Mouse (Mus musculus) limb, embryonic 12.5 days (tissue): ENCODE results near the gene Gcsam. TPM values are rescaled to one million over a fixed set of nuclear protein-coding genes. Genes with fewer than 3 reads are reported as not detected.

Experiments used
- ATAC-seq: fragments of 200-750 bp; cut with Nextera tagmentation; 2 replicates; pipeline ENCODE4 v1.8.0; 2017; ENCODE audit warnings: low read depth, moderate TSS enrichment; ENCODE audit not compliant: insufficient number of reproducible peaks, insufficient read depth, low FRiP score, low TSS enrichment
- H3K27ac ChIP-seq: fragments of 300-500 bp; sonication (generic); 2 replicates; pipeline ENCODE4 v1.5.1; 2016; ENCODE audit warnings: mild to moderate bottlenecking, moderate library complexity
- H3K27me3 ChIP-seq: fragments of 300-500 bp; sonication (generic); 2 replicates; pipeline ENCODE4 v1.6.1; 2016; ENCODE audit warnings: mild to moderate bottlenecking, moderate library complexity
- H3K36me3 ChIP-seq: fragments of 300-500 bp; sonication (generic); 2 replicates; pipeline ENCODE4 v1.6.1; 2016; ENCODE audit warnings: mild to moderate bottlenecking, moderate library complexity
- H3K4me1 ChIP-seq: fragments of 300-500 bp; sonication (generic); replicated peaks from 2 replicates; pipeline ENCODE4 v1.6.1; 2016
- H3K4me2 ChIP-seq: fragments of 300-500 bp; sonication (generic); 2 replicates; pipeline ENCODE4 v1.6.1; 2016; ENCODE audit warnings: mild to moderate bottlenecking, moderate library complexity
- H3K4me3 ChIP-seq: fragments of 300-500 bp; sonication (generic); replicated peaks from 2 replicates; pipeline ENCODE4 v1.5.1; 2016; ENCODE audit warnings: mild to moderate bottlenecking
- H3K9ac ChIP-seq: fragments of 300-500 bp; sonication (generic); replicated peaks from 2 replicates; pipeline ENCODE4 v1.6.1; 2016; ENCODE audit warnings: mild to moderate bottlenecking, moderate library complexity
- H3K9me3 ChIP-seq: fragments of 300-500 bp; sonication (generic); 2 replicates; pipeline ENCODE4 v1.6.1; 2016; ENCODE audit warnings: mild to moderate bottlenecking, moderate library complexity
- WGBS: fragments of 180-500 bp; shearing (Covaris S2); methylation state at CpG from one replicate; pipeline ENCODE4 v1.1.7; 2016; 5-methylcytosine and 5-hydroxymethylcytosine counted together
- polyA plus RNA-seq: library from polyadenylated mRNA; unstranded; fragments of >200 nt; fragmentation: Nextera tagmentation; extraction: Ambion mirVana; gene quantifications from 2 replicates; pipeline ENCODE4 v1.2.1, GENCODE M21; 2016

Gene Gcsam
- polyA plus RNA-seq, 1 experiment from 2014 or later = 0.15 TPM

GRCm38 (mm10) chr16:45623230-45623629, 13.1 kb downstream of the Gcsam start:
- Histone ChIP-seq H3K9ac (no peak overlapping the region), H3K9me3 (no peaks in the 10 kb centered on the region), H3K27ac (no peak overlapping the region), H3K4me2 (no peak overlapping the region), H3K4me3 (no peak overlapping the region), H3K4me1 (no peaks in the 10 kb centered on the region), H3K27me3 (no peaks in the 10 kb centered on the region), H3K36me3 (no peaks in the 10 kb centered on the region)
- no peak for ATAC-seq
- 95% methylated on average over 4 of the region's 4 CpGs for WGBS

DNA sequence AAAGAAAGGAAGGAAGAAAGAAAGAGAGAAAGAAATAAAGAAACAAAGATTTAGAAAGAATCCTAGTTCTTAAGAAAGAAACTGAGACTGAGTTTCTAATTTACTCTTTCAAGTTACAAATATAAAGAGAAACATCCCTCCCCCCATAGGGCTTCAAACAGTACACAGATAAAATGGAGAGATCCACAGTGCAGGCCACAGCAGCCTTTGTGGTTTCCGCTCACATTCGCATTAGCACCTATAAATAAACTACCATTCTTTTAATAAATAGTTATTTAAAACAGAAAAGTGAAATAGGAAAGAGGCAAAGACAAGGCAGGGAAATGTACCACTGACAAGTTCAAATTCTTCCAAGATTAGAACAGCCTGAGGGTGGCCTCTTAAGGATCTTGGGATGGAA, 14.6 kb downstream of the Gcsam start:
- H3K9ac ChIP-seq = no peak overlapping the region
- no peaks in the 10 kb centered on the region for H3K9me3 ChIP-seq
- H3K4me3 ChIP-seq = no peak overlapping the region
- no peaks in the 10 kb centered on the region for H3K4me1 ChIP-seq
- no peak overlapping the region for H3K27ac ChIP-seq
- 81% methylated on average over 2 of the region's 2 CpGs for WGBS
- H3K27me3 ChIP-seq = no peaks in the 10 kb centered on the region
- no peak for ATAC-seq
- H3K36me3 ChIP-seq = no peaks in the 10 kb centered on the region
- no peak overlapping the region for H3K4me2 ChIP-seq

DNA sequence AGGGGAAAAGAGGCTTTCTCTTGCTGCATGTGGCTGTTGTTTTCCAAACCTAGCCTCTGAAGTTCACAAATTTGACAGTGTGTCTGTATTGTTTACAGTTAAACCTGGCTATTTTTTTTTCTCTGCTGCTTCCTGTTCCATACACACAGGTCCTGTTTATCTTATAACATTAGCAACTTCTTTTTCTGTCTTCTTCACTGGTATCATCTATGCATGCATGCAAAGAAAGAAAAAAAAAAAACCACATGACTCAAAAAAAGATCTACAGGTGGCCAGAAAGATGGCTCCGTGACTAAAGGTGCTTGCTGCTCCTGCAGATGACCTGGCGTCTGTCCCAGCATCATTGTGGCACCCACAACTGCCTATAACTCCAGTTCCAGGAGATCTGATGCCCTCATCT, 15.2 kb downstream of the Gcsam start:
- no peaks in the 10 kb centered on the region for H3K9me3 ChIP-seq
- H3K27ac ChIP-seq = no peak overlapping the region
- H3K9ac ChIP-seq = no peak overlapping the region
- no peak for ATAC-seq
- WGBS = 94% methylated on average over 2 of the region's 2 CpGs
- no peak overlapping the region for H3K4me3 ChIP-seq
- no peak overlapping the region for H3K4me2 ChIP-seq
- H3K4me1 ChIP-seq = no peaks in the 10 kb centered on the region
- no peaks in the 10 kb centered on the region for H3K27me3 ChIP-seq
- H3K36me3 ChIP-seq = no peaks in the 10 kb centered on the region

- ATAC-seq = no peak
- Histone ChIP-seq H3K9me3 (no peaks in the 10 kb centered on the region), H3K36me3 (no peaks in the 10 kb centered on the region), H3K4me3 (no peak overlapping the region), H3K4me1 (no peaks in the 10 kb centered on the region), H3K27me3 (no peaks in the 10 kb centered on the region), H3K27ac (no peak overlapping the region), H3K9ac (no peak overlapping the region), H3K4me2 (no peak overlapping the region)
- 75% methylated on average over 8 of the region's 8 CpGs for WGBS
Observed at GRCm38 (mm10) chr16:45629497-45630105, 19.4 kb downstream of the Gcsam start.

- no peak overlapping the region for H3K4me2 ChIP-seq
- H3K4me1 ChIP-seq = no peaks in the 10 kb centered on the region
- no peaks in the 10 kb centered on the region for H3K36me3 ChIP-seq
- no peak overlapping the region for H3K9ac ChIP-seq
- no peaks in the 10 kb centered on the region for H3K27me3 ChIP-seq
- 43% methylated on average over 5 of the region's 5 CpGs for WGBS
- no peak overlapping the region for H3K4me3 ChIP-seq
- 0 out of 2 replicates have a peak, but pooled peaks have one; percentile 52 for ATAC-seq
- no peak overlapping the region for H3K27ac ChIP-seq
- H3K9me3 ChIP-seq = no peaks in the 10 kb centered on the region
Observed at GRCm38 (mm10) chr16:45630347-45630960, 20.3 kb downstream of the Gcsam start.

- Histone ChIP-seq H3K4me3 (no peak overlapping the region), H3K4me1 (no peaks in the 10 kb centered on the region), H3K27me3 (no peaks in the 10 kb centered on the region), H3K9ac (no peak overlapping the region), H3K36me3 (no peaks in the 10 kb centered on the region), H3K4me2 (no peak overlapping the region), H3K9me3 (no peaks in the 10 kb centered on the region), H3K27ac (no peak overlapping the region)
- no peak for ATAC-seq
- WGBS = 77% methylated on average over 4 of the region's 4 CpGs
Observed at GRCm38 (mm10) chr16:45632420-45632819, 22.2 kb downstream of the Gcsam start.

DNA sequence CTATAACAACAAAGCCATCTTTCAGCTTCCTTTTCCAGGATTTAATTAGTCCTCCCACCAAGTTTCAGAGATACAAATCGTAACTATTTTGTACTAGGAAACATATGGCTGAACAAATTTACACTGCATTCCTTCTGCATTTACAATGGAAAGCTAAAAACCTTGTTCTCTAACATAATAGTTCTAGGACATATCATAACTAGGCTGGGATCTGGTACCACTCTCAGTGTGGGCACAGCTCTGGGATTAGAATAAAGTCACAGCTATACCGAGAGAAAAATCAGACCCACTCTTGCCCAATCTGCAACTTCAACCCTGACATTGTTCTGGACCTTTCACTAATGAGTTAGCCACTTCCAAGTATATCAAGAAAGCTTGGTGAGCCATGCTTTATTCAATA, 25.6 kb downstream of the Gcsam start:
- no peak overlapping the region for H3K4me3 ChIP-seq
- H3K9ac ChIP-seq = no peak overlapping the region
- H3K27me3 ChIP-seq = no peaks in the 10 kb centered on the region
- H3K4me1 ChIP-seq = no peaks in the 10 kb centered on the region
- 80% methylated on average over 2 of the region's 2 CpGs for WGBS
- no peak for ATAC-seq
- no peaks in the 10 kb centered on the region for H3K9me3 ChIP-seq
- H3K27ac ChIP-seq = no peak overlapping the region
- H3K36me3 ChIP-seq = no peaks in the 10 kb centered on the region
- no peak overlapping the region for H3K4me2 ChIP-seq

- Histone ChIP-seq H3K9me3 (no peaks in the 10 kb centered on the region), H3K4me3 (no peak overlapping the region), H3K36me3 (no peaks in the 10 kb centered on the region), H3K4me2 (no peak overlapping the region), H3K9ac (no peak overlapping the region), H3K27me3 (no peaks in the 10 kb centered on the region), H3K4me1 (0 out of 2 replicates have a peak, but pooled peaks cover 4% of the 10 kb centered on the region), H3K27ac (no peak overlapping the region)
- WGBS = 80% methylated on average over 10 of the region's 10 CpGs
- ATAC-seq = no peak
Observed at GRCm38 (mm10) chr16:45640070-45640762, 30.0 kb downstream of the Gcsam start.

DNA sequence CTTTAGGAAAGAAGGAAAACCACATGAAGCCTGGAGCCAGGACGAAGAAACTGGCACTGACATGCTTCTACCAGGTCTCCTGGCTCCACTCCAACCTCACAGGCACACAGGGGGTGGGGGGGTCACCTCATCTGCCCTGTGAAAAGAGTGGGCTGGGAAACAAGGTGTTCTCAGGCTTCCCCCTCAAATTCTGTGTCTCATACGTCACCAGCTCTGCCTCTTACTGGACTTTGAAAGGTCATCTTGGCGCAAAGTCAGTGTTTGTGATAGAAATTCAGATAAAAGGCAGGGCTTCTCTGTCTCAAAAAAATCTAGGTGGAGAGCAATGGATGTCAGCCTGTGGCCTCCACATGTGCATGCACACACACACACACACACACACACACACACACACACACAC, 31.1 kb downstream of the Gcsam start:
- no peak overlapping the region for H3K27ac ChIP-seq
- H3K4me1 ChIP-seq = 0 out of 2 replicates have a peak, but pooled peaks cover 4% of the 10 kb centered on the region
- H3K4me2 ChIP-seq = no peak overlapping the region
- H3K36me3 ChIP-seq = no peaks in the 10 kb centered on the region
- H3K4me3 ChIP-seq = no peak overlapping the region
- no peaks in the 10 kb centered on the region for H3K9me3 ChIP-seq
- WGBS = 73% methylated on average over 3 of the region's 3 CpGs
- no peaks in the 10 kb centered on the region for H3K27me3 ChIP-seq
- ATAC-seq = 0 out of 2 replicates have a peak, but pooled peaks have one; percentile 31
- H3K9ac ChIP-seq = no peak overlapping the region

DNA sequence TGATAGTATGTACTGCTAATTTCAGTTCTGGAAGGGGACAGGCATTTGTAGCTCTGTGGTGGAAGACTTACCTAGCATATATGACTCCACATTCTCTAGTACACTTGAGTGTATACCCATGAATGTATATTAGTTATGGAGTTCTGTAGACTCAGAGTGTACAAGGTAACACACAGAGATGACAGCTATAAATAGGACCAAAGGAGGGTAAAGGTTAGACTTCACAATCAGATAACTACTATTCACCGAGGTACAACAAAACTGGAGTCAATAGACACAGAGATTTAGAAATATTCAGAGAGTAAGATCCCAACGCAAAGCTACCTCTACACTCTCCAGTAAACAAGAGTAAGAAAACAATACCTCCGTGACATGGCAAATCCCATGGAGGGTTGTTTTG, 33.8 kb downstream of the Gcsam start:
- Histone ChIP-seq H3K9ac (no peak overlapping the region), H3K4me3 (no peak overlapping the region), H3K27ac (no peak overlapping the region), H3K36me3 (no peaks in the 10 kb centered on the region), H3K4me1 (0 out of 2 replicates have a peak, but pooled peaks cover 4% of the 10 kb centered on the region), H3K4me2 (no peak overlapping the region), H3K27me3 (no peaks in the 10 kb centered on the region), H3K9me3 (no peaks in the 10 kb centered on the region)
- WGBS = 90% methylated on average over 3 of the region's 3 CpGs
- ATAC-seq = no peak

- ATAC-seq = no peak
- 67% methylated on average over 6 of the region's 6 CpGs for WGBS
- Histone ChIP-seq H3K9ac (no peak overlapping the region), H3K4me3 (no peak overlapping the region), H3K27me3 (no peaks in the 10 kb centered on the region), H3K36me3 (no peaks in the 10 kb centered on the region), H3K4me1 (0 out of 2 replicates have a peak, but pooled peaks cover 4% of the 10 kb centered on the region), H3K27ac (no peak overlapping the region), H3K4me2 (no peak overlapping the region), H3K9me3 (no peaks in the 10 kb centered on the region)
Observed at GRCm38 (mm10) chr16:45644380-45644779, 34.2 kb downstream of the Gcsam start.
